Mouse (Mus musculus) cortical plate, adult 2 months (tissue): ENCODE data around the gene Nell1.

ENCODE experiments used
- CTCF ChIP-seq: fragments of 200-500 bp; IDR thresholded peaks from 2 replicates; pipeline ENCODE4 v1.5.1; 2011; ENCODE audit warnings: mild to moderate bottlenecking, control low read depth, low read length; ENCODE audit not compliant: insufficient read depth; ENCODE audit errors: extremely low read depth
- POLR2A ChIP-seq: fragments of 200-500 bp; IDR thresholded peaks from 2 replicates; pipeline ENCODE4 v1.6.1; 2011; ENCODE audit warnings: mild to moderate bottlenecking, low read length, control low read depth; ENCODE audit not compliant: insufficient read depth; ENCODE audit errors: extremely low read depth

- TF ChIP-seq CTCF (no peak), POLR2A (no peak)
Measured at GRCm38 (mm10) chr7:50205268-50205667, 230.6 kb downstream of the Nell1 start.
